Mouse (Mus musculus) embryonic facial prominence, embryonic 14.5 days (tissue): Measurements from ENCODE around the gene Slc39a11. TPM values are rescaled to one million over a fixed set of nuclear protein-coding genes. Genes with fewer than 3 reads are reported as not detected.

Experiments
- ATAC-seq: fragments of 200-750 bp; cut with Nextera tagmentation; 2 replicates; pipeline ENCODE4 v1.8.0; 2017; ENCODE audit warnings: low read depth, moderate number of reproducible peaks, moderate TSS enrichment
- DNase-seq: peaks from one replicate; pipeline ENCODE4 v3.0.0-alpha.2; 2015; ENCODE audit warnings: low spot score
- H3K27ac ChIP-seq: fragments of 300-500 bp; sonication (generic); replicated peaks from 2 replicates; pipeline ENCODE4 v1.5.1; 2014; ENCODE audit warnings: low read depth, mild to moderate bottlenecking, low read length, moderate library complexity
- H3K27me3 ChIP-seq: fragments of 300-500 bp; sonication (generic); replicated peaks from 2 replicates; pipeline ENCODE4 v1.6.1; 2014; ENCODE audit warnings: low read length; ENCODE audit not compliant: control insufficient read depth, insufficient read depth
- H3K36me3 ChIP-seq: fragments of 300-500 bp; sonication (generic); 2 replicates; pipeline ENCODE4 v1.6.1; 2014; ENCODE audit warnings: low read length, mixed read lengths; ENCODE audit not compliant: control insufficient read depth, insufficient read depth
- H3K4me1 ChIP-seq: fragments of 300-500 bp; sonication (generic); 2 replicates; pipeline ENCODE4 v1.6.1; 2014; ENCODE audit warnings: antibody characterized with exemption, low read length; ENCODE audit not compliant: control insufficient read depth, insufficient read depth
- H3K4me2 ChIP-seq: fragments of 300-500 bp; sonication (generic); 2 replicates; pipeline ENCODE4 v1.6.1; 2014; ENCODE audit warnings: low read depth, mild to moderate bottlenecking, low read length, moderate library complexity, mixed read lengths
- H3K4me3 ChIP-seq: fragments of 300-500 bp; sonication (generic); 2 replicates; pipeline ENCODE4 v1.5.1; 2014; ENCODE audit warnings: low read depth, mild to moderate bottlenecking, low read length
- H3K9ac ChIP-seq: fragments of 300-500 bp; sonication (generic); 2 replicates; pipeline ENCODE4 v1.6.1; 2014; ENCODE audit warnings: low read depth, mild to moderate bottlenecking, low read length, moderate library complexity, mixed read lengths
- H3K9me3 ChIP-seq: fragments of 300-500 bp; sonication (generic); 2 replicates; pipeline ENCODE4 v1.6.1; 2016; ENCODE audit warnings: low read length; ENCODE audit not compliant: control insufficient read depth
- WGBS: fragments of 180-500 bp; shearing (Covaris S2); extraction: QIAGEN DNeasy Blood & Tissue Kit; methylation state at CpG from one replicate; pipeline ENCODE4 v1.1.7; 2014; 5-methylcytosine and 5-hydroxymethylcytosine counted together
- polyA plus RNA-seq: library from polyadenylated mRNA; unstranded; fragments of >200 nt; fragmentation: Nextera tagmentation; extraction: Ambion mirVana; gene quantifications from 2 replicates; pipeline ENCODE4 v1.2.1, GENCODE M21; 2014

The Slc39a11 gene
- polyA plus RNA-seq, 1 experiment from 2014 or later = 23.6 TPM

DNA sequence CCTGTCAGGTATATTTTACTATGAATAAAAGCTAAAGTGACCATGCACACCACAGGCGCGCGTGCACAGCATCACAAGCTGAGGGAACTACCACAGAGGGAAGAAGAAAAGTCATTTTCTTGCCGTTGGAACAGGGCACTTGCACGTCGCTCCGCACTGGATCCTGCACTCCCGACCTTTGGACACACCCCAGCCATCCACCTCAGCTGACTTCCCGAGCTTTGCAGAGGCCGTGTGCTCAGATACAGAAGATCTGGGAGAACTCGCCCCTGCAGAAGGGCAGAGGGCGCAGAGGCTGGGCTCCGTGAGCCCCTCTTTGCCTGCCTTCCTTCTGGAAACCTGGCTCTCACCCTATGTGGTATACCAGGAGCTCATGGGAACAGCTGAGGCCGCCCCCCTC lies 359.0 kb downstream of the Slc39a11 start:
- H3K36me3 ChIP-seq = no peaks in the 10 kb centered on the region
- H3K4me3 ChIP-seq = no peak overlapping the region
- peaks cover 14% of the 10 kb centered on the region for H3K4me1 ChIP-seq
- no peak overlapping the region for H3K27ac ChIP-seq
- no peaks in the 10 kb centered on the region for H3K27me3 ChIP-seq
- no peaks in the 10 kb centered on the region for H3K9me3 ChIP-seq
- no peak overlapping the region for H3K9ac ChIP-seq
- H3K4me2 ChIP-seq = no peak overlapping the region
- DNase-seq = no peak
- ATAC-seq = no peak
- WGBS = 77% methylated on average over 14 of the region's 14 CpGs

DNA sequence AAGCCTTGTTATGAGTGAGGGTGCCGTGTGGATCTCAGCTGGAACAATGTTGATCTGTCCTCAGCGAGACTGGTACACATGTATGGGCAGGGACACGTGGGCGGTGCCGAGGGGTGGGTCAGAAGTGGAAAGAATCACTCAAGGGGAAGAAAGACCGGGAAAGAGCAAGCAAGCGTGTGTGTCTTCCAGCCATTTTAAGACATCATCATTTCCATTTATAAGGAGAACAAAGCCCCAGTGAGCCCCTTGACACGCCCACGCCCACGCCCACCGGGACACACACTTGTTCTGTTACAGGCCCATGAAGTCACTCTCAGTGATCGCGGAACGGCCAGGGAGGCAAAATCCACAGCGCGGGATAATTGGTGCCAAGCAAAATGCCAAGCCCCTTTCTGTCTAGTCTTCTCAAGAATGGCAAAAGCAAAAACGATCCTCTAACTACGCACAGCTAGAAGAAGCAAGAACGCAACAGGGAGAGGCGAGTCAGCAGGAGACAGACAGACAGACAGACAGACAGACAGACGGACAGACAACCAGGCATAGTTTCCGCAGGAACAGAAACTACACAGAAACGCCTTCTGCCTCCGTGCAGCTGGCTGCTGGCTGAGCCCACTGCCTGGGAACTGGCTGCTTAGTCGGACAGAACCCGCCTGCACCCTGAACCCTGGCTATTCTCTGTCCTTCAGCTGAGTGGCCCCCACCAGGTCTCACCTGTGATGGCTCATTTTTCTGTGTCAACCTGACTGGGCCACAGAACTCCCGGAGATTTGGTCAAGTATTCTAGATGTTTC lies 364.7 kb downstream of the Slc39a11 start:
- Histone ChIP-seq H3K9me3 (no peaks in the 10 kb centered on the region), H3K9ac (no peak overlapping the region), H3K4me3 (no peak overlapping the region), H3K36me3 (no peaks in the 10 kb centered on the region), H3K27ac (0 out of 2 replicates have a peak overlapping the region, but pooled peaks have one; percentile 28), H3K27me3 (no peaks in the 10 kb centered on the region), H3K4me2 (no peak overlapping the region), H3K4me1 (peaks cover 20% of the 10 kb centered on the region)
- WGBS = 75% methylated on average over 27 of the region's 27 CpGs
- no peak for DNase-seq
- peak; percentile 28; the same call in 1 of the 2 replicates for ATAC-seq

DNA sequence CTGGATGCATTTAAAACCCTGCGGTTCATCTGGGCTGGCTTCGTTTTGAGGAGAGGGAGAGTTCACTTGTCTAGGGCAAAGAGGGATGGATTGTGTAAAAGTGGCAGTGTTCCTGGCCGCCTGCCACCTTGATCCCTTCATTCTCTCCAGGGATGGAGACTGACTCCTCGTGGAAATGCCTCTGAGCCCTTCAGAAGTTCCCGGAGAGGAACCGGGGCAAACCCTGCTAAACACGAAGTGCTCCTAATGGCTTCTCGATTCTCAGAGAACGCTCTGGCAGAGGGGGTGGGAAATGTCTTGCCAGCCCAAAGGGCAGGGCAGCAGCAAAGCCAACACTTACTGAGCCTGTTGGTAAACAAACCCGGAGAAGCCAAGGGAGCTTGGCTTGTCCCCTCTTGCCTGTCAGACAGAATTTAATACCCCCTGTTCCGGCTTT lies 366.5 kb downstream of the Slc39a11 start:
- Histone ChIP-seq H3K36me3 (no peaks in the 10 kb centered on the region), H3K4me3 (no peak overlapping the region), H3K9ac (0 out of 2 replicates have a peak overlapping the region, but pooled peaks have one; percentile 9), H3K4me2 (peak overlapping the region; percentile 21; the same call in 1 of the 2 replicates), H3K27ac (peak overlapping the region; percentile 58), H3K27me3 (no peaks in the 10 kb centered on the region), H3K4me1 (peaks cover 20% of the 10 kb centered on the region), H3K9me3 (no peaks in the 10 kb centered on the region)
- ATAC-seq (peak; percentile 38; the same call in 1 of the 2 replicates), DNase-seq (peak; percentile 73)
- 15% methylated on average over 11 of the region's 11 CpGs for WGBS

DNA sequence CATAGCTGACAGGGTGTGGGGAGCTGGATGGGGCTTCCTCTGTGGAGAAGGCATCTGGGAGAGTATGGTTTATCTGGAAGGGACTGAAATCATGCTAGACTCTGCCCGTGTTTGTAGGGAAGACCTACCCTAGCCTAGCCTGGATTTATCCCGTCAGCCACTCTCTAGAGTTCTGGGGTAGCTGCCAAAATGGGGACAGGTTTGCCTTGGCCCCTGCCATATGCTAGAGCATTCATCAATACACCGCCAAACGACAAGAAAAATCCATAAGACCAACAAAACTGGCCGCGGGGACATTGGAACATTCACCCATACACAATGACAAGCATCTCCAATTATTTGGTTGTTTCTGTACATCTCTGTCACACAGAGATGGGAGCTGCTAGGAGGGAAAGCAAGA lies 371.6 kb downstream of the Slc39a11 start:
- ATAC-seq (no peak), DNase-seq (no peak)
- H3K4me2 ChIP-seq = no peak overlapping the region
- no peaks in the 10 kb centered on the region for H3K36me3 ChIP-seq
- WGBS = 92% methylated on average over 6 of the region's 6 CpGs
- H3K27ac ChIP-seq = no peak overlapping the region
- peaks cover 35% of the 10 kb centered on the region for H3K4me1 ChIP-seq
- H3K4me3 ChIP-seq = no peak overlapping the region
- no peaks in the 10 kb centered on the region for H3K27me3 ChIP-seq
- H3K9me3 ChIP-seq = no peaks in the 10 kb centered on the region
- H3K9ac ChIP-seq = no peak overlapping the region

- Histone ChIP-seq H3K27ac (peak overlapping the region; percentile 66), H3K9ac (no peak overlapping the region), H3K4me2 (peak overlapping the region; percentile 17; the same call in 1 of the 2 replicates), H3K4me1 (peaks cover 36% of the 10 kb centered on the region), H3K4me3 (no peak overlapping the region), H3K36me3 (no peaks in the 10 kb centered on the region), H3K9me3 (no peaks in the 10 kb centered on the region), H3K27me3 (no peaks in the 10 kb centered on the region)
- WGBS = 48% methylated on average over 10 of the region's 10 CpGs
- DNase-seq (peak; percentile 53), ATAC-seq (no peak)
Measured at GRCm38 (mm10) chr11:113277034-113277612, 372.8 kb downstream of the Slc39a11 start.

DNA sequence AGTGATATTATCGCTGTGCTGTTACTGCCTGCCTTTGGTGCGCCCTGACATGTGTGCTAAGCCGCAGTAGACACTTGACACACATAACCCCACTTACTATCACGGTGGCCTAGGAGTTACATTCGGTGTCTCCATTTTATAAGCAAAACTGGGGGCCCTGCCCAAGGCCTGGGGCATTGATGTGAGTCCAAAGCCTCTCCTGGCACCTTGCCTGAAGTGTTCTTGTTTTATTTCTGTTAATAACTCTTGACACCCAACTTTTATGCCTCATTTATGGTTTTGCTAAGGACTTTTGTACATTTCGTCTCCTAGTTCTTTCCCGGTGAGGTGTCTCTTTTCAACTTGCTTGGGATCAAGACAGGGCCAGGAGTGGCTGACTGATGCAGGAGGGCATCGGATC lies 373.4 kb downstream of the Slc39a11 start:
- ATAC-seq (no peak), DNase-seq (no peak)
- Histone ChIP-seq H3K9me3 (no peaks in the 10 kb centered on the region), H3K4me2 (no peak overlapping the region), H3K4me3 (no peak overlapping the region), H3K27ac (peak overlapping the region; percentile 66), H3K36me3 (no peaks in the 10 kb centered on the region), H3K27me3 (no peaks in the 10 kb centered on the region), H3K4me1 (peaks cover 37% of the 10 kb centered on the region), H3K9ac (no peak overlapping the region)
- 85% methylated on average over 8 of the region's 8 CpGs for WGBS

- H3K4me2 ChIP-seq = no peak overlapping the region
- H3K4me3 ChIP-seq = no peak overlapping the region
- H3K27ac ChIP-seq = no peak overlapping the region
- no peak overlapping the region for H3K9ac ChIP-seq
- DNase-seq (no peak), ATAC-seq (no peak; the same call in 1 of the 2 replicates)
- peaks cover 41% of the 10 kb centered on the region for H3K4me1 ChIP-seq
- H3K36me3 ChIP-seq = no peaks in the 10 kb centered on the region
- no peaks in the 10 kb centered on the region for H3K27me3 ChIP-seq
- 67% methylated on average over 8 of the region's 8 CpGs for WGBS
- no peaks in the 10 kb centered on the region for H3K9me3 ChIP-seq
Measured at GRCm38 (mm10) chr11:113274037-113274436, 375.8 kb downstream of the Slc39a11 start.

GRCm38 (mm10) chr11:113271857-113272256 lies 378.0 kb downstream of the Slc39a11 start:
- 66% methylated on average over 6 of the region's 6 CpGs for WGBS

More at GRCm38 (mm10) chr11:113271857-113272256, 378.0 kb downstream of the Slc39a11 start:
- no peak overlapping the region for H3K4me2 ChIP-seq
- no peaks in the 10 kb centered on the region for H3K36me3 ChIP-seq
- H3K4me1 ChIP-seq = peaks cover 28% of the 10 kb centered on the region
- DNase-seq (no peak), ATAC-seq (peak; percentile 37; the same call in 1 of the 2 replicates)
- no peaks in the 10 kb centered on the region for H3K27me3 ChIP-seq
- H3K9ac ChIP-seq = no peak overlapping the region
- H3K4me3 ChIP-seq = no peak overlapping the region
- H3K9me3 ChIP-seq = no peaks in the 10 kb centered on the region
- no peak overlapping the region; the same call in 1 of the 2 replicates for H3K27ac ChIP-seq
